Mouse (Mus musculus) limb, embryonic 12.5 days (tissue): Measurements from ENCODE around the gene Gsg1l2. TPM values are rescaled to one million over a fixed set of nuclear protein-coding genes. Genes with fewer than 3 reads are reported as not detected.

Experiments
- ATAC-seq: fragments of 200-750 bp; cut with Nextera tagmentation; 2 replicates; pipeline ENCODE4 v1.8.0; 2017; ENCODE audit warnings: low read depth, moderate TSS enrichment; ENCODE audit not compliant: insufficient number of reproducible peaks, insufficient read depth, low FRiP score, low TSS enrichment
- H3K27ac ChIP-seq: fragments of 300-500 bp; sonication (generic); 2 replicates; pipeline ENCODE4 v1.5.1; 2016; ENCODE audit warnings: mild to moderate bottlenecking, moderate library complexity
- H3K27me3 ChIP-seq: fragments of 300-500 bp; sonication (generic); 2 replicates; pipeline ENCODE4 v1.6.1; 2016; ENCODE audit warnings: mild to moderate bottlenecking, moderate library complexity
- H3K36me3 ChIP-seq: fragments of 300-500 bp; sonication (generic); 2 replicates; pipeline ENCODE4 v1.6.1; 2016; ENCODE audit warnings: mild to moderate bottlenecking, moderate library complexity
- H3K4me1 ChIP-seq: fragments of 300-500 bp; sonication (generic); replicated peaks from 2 replicates; pipeline ENCODE4 v1.6.1; 2016
- H3K4me2 ChIP-seq: fragments of 300-500 bp; sonication (generic); 2 replicates; pipeline ENCODE4 v1.6.1; 2016; ENCODE audit warnings: mild to moderate bottlenecking, moderate library complexity
- H3K4me3 ChIP-seq: fragments of 300-500 bp; sonication (generic); replicated peaks from 2 replicates; pipeline ENCODE4 v1.5.1; 2016; ENCODE audit warnings: mild to moderate bottlenecking
- H3K9ac ChIP-seq: fragments of 300-500 bp; sonication (generic); replicated peaks from 2 replicates; pipeline ENCODE4 v1.6.1; 2016; ENCODE audit warnings: mild to moderate bottlenecking, moderate library complexity
- H3K9me3 ChIP-seq: fragments of 300-500 bp; sonication (generic); 2 replicates; pipeline ENCODE4 v1.6.1; 2016; ENCODE audit warnings: mild to moderate bottlenecking, moderate library complexity
- WGBS: fragments of 180-500 bp; shearing (Covaris S2); methylation state at CpG from one replicate; pipeline ENCODE4 v1.1.7; 2016; 5-methylcytosine and 5-hydroxymethylcytosine counted together
- polyA plus RNA-seq: library from polyadenylated mRNA; unstranded; fragments of >200 nt; fragmentation: Nextera tagmentation; extraction: Ambion mirVana; gene quantifications from 2 replicates; pipeline ENCODE4 v1.2.1, GENCODE M21; 2016

The Gsg1l2 gene
- not detected in 2 replicates for polyA plus RNA-seq

DNA sequence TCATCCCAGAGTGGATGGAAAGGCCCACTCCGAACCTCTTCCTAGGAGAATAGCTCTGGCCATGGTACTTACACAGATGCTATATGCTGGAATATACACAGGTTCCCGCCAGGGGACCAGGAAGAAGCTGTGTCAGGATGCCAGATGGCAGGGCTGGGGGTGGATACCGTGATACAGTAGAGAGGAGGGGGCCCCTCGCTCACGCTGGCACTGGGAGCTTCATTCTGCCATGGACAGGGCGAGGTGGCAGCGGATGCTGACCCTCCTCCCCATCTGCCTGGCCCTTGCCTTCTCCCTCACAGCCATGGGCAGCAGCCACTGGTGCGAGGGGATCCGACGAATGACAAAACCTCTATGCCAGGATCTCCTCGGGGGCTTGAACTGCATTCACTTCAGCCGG, at the start of gene Gsg1l2:
TSS of gene Gsg1l2 (plus strand) at position 230 of the 400 bp plus-strand sequence.
- Histone ChIP-seq H3K27me3 (no peaks in the 10 kb centered on the region; the same call in 1 of the 2 replicates), H3K4me3 (no peak within 1 kb of the TSS), H3K4me1 (no peaks in the 10 kb centered on the region), H3K27ac (no peak within 1 kb of the TSS), H3K9me3 (no peaks in the 10 kb centered on the region), H3K9ac (no peak within 1 kb of the TSS), H3K4me2 (no peak within 1 kb of the TSS), H3K36me3 (no peaks in the 10 kb centered on the region)
- ATAC-seq = no peak
- WGBS = 78% methylated on average over 12 of the region's 12 CpGs

DNA sequence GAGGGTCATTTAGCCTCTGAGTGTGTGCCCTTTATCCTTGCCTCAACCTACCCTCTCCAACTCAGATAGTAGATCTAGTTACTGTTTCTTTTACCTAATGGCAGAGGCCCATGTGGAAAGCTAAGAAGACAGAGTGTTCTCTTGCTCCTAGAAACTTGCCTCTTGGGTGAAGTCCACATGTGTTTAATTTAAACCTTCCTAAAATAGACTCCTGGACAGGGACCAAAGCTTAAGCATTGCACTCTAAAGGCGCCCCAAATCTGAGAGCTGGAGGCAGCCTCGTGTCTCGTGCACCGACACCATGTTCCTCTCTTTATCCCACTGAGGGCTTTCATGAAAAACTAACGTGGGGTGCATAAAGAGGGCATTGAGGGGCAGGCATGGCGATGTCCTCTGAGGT, 47.3 kb upstream of the Gsg1l2 start:
- ATAC-seq = no peak
- H3K9ac ChIP-seq = no peak overlapping the region
- WGBS = 87% methylated on average over 6 of the region's 6 CpGs
- H3K4me1 ChIP-seq = no peaks in the 10 kb centered on the region
- no peaks in the 10 kb centered on the region for H3K9me3 ChIP-seq
- H3K4me2 ChIP-seq = no peak overlapping the region
- H3K4me3 ChIP-seq = no peak overlapping the region
- H3K27ac ChIP-seq = no peak overlapping the region
- H3K27me3 ChIP-seq = no peaks in the 10 kb centered on the region
- no peaks in the 10 kb centered on the region for H3K36me3 ChIP-seq

DNA sequence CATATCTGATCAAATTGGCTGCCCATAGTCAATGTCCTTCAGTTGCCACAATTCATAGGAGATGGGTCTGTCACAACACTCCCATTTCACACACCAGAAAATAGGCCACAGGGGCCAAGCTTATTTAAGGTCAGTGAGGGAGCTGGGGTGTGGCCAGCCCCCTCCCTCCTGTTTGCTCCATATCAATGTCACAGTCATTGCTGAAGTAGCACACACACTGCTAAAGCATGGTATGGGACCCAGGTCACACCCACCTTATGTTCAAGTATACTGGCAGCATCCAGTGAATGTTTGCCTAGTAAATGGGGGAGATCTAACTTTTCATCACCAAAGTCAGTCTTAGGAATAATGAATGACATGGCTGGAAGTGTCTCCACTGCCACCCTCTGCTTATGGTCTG, 45.7 kb upstream of the Gsg1l2 start:
- Histone ChIP-seq H3K36me3 (no peaks in the 10 kb centered on the region), H3K9ac (no peak overlapping the region), H3K9me3 (no peaks in the 10 kb centered on the region), H3K4me2 (no peak overlapping the region), H3K27ac (no peak overlapping the region), H3K27me3 (no peaks in the 10 kb centered on the region), H3K4me1 (no peaks in the 10 kb centered on the region), H3K4me3 (no peak overlapping the region)
- ATAC-seq = no peak

DNA sequence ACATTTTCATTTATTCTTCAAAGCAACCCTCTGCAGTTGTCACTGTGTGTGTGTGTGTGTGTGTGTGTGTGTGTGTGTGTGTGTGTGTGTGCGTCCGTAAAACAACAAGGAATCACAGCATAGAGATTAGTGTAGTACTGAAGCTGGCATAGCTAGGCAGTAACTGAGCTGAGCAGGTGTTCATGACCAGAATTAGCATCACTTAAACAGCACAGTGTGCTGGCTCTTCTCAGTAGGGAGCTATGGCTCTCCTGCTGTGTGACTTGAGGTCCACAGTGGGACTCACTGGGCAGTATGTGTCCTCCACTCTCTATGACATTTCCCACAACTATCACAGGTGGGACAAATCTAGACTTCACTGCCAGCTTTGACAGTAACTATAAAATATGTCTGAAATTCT, 43.4 kb upstream of the Gsg1l2 start:
- no peak for ATAC-seq
- 95% methylated on average over 2 of the region's 2 CpGs for WGBS
- H3K4me3 ChIP-seq = no peak overlapping the region
- no peak overlapping the region for H3K9ac ChIP-seq
- no peaks in the 10 kb centered on the region for H3K27me3 ChIP-seq
- no peak overlapping the region for H3K27ac ChIP-seq
- H3K4me2 ChIP-seq = no peak overlapping the region
- H3K36me3 ChIP-seq = no peaks in the 10 kb centered on the region
- no peaks in the 10 kb centered on the region for H3K9me3 ChIP-seq
- no peaks in the 10 kb centered on the region for H3K4me1 ChIP-seq

DNA sequence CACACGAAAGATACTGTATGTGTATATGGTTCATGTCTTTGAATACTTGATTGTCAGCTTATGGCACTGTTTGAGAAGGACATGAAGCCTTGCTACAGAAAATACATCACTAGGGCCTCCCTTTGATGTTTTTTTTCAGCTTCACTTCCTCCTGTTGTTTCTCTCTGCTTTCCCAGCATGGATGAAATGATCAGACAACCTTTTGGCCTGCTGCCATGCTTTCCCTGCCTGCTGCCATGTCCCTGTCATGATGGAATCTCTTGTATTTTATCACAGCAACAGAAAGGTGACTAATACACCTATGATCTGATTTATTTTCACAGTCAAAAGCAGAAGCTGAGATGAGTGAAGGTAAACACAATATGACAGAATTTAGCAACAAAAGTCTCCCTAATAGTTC, 40.7 kb upstream of the Gsg1l2 start:
- Histone ChIP-seq H3K4me1 (no peaks in the 10 kb centered on the region), H3K27me3 (no peaks in the 10 kb centered on the region), H3K9me3 (no peaks in the 10 kb centered on the region), H3K4me2 (no peak overlapping the region), H3K4me3 (no peak overlapping the region), H3K9ac (no peak overlapping the region), H3K36me3 (no peaks in the 10 kb centered on the region), H3K27ac (no peak overlapping the region)
- ATAC-seq = no peak
- 81% methylated on average over 1 of the region's 1 CpGs for WGBS

DNA sequence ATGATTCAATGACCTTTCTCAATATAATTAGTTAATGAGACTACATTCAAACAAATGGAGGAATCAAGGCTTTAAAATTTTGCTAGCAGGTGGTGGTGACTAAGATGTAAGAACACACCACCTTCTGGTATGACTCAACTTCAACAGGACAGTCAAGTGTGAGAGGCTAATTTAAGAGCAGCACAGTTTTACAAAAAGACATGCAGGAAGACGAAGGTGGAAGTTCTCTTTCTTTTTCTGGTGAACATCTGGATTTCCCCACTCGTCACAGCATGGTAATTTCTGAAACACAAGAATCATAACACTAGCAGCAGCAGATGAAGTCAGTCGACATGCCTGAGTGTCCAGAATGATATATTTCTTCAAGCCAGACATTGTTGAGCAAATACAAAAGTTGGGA, 39.8 kb upstream of the Gsg1l2 start:
- Histone ChIP-seq H3K4me1 (no peaks in the 10 kb centered on the region), H3K9ac (no peak overlapping the region), H3K4me2 (no peak overlapping the region), H3K4me3 (no peak overlapping the region), H3K9me3 (no peaks in the 10 kb centered on the region), H3K36me3 (no peaks in the 10 kb centered on the region), H3K27me3 (no peaks in the 10 kb centered on the region), H3K27ac (no peak overlapping the region)
- WGBS = 68% methylated on average over 3 of the region's 3 CpGs
- no peak for ATAC-seq

DNA sequence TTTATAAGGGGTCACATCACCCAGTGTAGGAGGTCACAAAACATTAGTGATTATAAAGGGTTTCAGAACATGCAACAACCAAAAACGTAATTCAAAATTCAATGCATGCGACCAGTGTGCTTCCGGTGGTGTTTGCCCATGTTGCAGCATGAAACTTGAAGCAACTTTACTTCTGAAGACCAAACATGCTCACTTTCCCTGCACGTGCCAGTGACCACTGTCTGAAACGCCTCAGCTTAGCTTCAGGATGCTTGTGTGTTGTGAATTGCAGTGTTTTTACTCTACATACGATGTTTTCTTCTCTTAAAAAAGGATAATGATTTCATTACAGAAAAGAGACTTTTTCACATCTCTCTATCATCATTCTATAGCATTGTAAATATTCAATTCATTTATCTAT, 36.1 kb upstream of the Gsg1l2 start:
- H3K4me2 ChIP-seq = no peak overlapping the region
- WGBS = 83% methylated on average over 6 of the region's 6 CpGs
- no peak for ATAC-seq
- H3K4me1 ChIP-seq = no peaks in the 10 kb centered on the region
- H3K27me3 ChIP-seq = no peaks in the 10 kb centered on the region
- H3K36me3 ChIP-seq = no peaks in the 10 kb centered on the region
- H3K9ac ChIP-seq = no peak overlapping the region
- H3K4me3 ChIP-seq = no peak overlapping the region
- no peak overlapping the region for H3K27ac ChIP-seq
- H3K9me3 ChIP-seq = no peaks in the 10 kb centered on the region

DNA sequence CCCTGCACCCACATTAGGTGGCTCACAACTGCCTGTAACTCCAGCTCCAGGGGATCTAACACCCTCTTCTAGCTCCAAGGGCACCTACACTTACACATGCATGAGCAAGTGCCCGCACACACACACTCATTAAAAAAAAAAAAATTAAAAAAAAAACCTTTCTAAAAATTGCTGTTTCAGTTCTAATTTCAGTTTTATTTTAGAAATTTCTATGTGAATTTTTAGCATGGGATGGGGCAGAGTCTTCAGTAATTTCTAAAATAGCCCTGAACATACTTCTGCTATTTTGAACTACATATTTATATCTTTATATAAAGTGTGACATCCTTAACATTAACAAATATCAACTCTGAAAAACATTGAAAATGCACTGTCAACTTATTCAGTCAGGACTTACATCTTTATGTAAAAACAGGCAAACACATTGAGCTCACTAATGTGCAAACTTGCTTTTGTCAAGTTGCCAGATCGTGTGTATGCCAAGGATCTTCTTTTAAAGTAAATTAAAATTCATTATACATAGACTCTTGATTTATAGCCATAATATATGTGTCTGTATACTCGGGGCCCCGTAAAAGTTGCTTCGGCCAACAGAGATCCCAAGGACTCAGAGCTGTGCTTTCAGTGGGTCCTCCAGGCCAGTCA, 35.4 kb upstream of the Gsg1l2 start:
- H3K4me1 ChIP-seq = no peaks in the 10 kb centered on the region
- WGBS = 77% methylated on average over 5 of the region's 5 CpGs
- H3K27ac ChIP-seq = no peak overlapping the region
- H3K9ac ChIP-seq = no peak overlapping the region
- H3K9me3 ChIP-seq = no peaks in the 10 kb centered on the region
- ATAC-seq = no peak
- no peak overlapping the region for H3K4me2 ChIP-seq
- no peaks in the 10 kb centered on the region for H3K27me3 ChIP-seq
- H3K36me3 ChIP-seq = no peaks in the 10 kb centered on the region
- no peak overlapping the region for H3K4me3 ChIP-seq

DNA sequence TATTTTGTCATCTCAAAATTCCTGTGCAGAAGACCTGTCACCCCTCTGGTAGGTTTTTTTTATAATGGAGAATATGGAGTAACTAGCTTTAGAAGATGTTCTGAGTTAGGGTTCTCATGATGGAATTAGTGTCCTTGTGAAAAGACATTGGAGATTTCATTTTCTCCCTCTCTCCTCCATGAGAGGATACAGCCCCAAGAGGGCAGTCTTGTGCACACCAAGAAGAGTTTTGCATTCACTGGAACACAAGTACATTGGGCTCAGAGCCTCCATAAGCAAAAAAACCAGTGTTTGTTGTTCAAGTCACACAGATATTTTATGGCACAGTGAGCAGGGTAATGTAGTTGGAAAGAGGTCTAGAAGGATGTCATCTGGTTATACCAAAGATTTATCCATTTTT, 32.8 kb upstream of the Gsg1l2 start:
- Histone ChIP-seq H3K4me3 (no peak overlapping the region), H3K4me2 (no peak overlapping the region), H3K27me3 (no peaks in the 10 kb centered on the region), H3K27ac (no peak overlapping the region), H3K4me1 (no peaks in the 10 kb centered on the region), H3K36me3 (no peaks in the 10 kb centered on the region), H3K9ac (no peak overlapping the region), H3K9me3 (no peaks in the 10 kb centered on the region)
- ATAC-seq = no peak

DNA sequence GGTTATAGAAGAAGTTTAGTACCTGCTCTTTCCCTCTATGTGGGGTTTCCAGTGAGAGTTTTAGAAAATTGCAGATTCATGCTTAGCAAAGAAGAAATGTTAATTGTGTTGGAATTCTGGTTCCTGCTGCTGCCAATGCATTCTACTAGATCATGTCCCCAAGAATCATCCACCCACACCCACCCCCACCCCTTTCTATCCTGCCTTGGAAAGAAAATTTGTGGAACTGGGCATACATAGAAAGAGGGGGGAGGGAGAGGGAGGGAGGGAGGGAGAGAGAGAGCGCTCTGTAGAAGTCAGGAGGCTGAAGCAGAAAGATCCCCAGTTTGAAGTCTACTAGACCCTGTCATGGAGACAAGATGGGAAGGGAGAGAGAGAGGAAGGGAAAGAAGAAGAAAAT, 18.1 kb upstream of the Gsg1l2 start:
- Histone ChIP-seq H3K4me2 (no peak overlapping the region), H3K9ac (no peak overlapping the region), H3K9me3 (no peaks in the 10 kb centered on the region), H3K36me3 (no peaks in the 10 kb centered on the region), H3K27me3 (no peaks in the 10 kb centered on the region), H3K4me1 (no peaks in the 10 kb centered on the region), H3K27ac (no peak overlapping the region), H3K4me3 (no peak overlapping the region)
- ATAC-seq = no peak
- 95% methylated on average over 1 of the region's 1 CpGs for WGBS

DNA sequence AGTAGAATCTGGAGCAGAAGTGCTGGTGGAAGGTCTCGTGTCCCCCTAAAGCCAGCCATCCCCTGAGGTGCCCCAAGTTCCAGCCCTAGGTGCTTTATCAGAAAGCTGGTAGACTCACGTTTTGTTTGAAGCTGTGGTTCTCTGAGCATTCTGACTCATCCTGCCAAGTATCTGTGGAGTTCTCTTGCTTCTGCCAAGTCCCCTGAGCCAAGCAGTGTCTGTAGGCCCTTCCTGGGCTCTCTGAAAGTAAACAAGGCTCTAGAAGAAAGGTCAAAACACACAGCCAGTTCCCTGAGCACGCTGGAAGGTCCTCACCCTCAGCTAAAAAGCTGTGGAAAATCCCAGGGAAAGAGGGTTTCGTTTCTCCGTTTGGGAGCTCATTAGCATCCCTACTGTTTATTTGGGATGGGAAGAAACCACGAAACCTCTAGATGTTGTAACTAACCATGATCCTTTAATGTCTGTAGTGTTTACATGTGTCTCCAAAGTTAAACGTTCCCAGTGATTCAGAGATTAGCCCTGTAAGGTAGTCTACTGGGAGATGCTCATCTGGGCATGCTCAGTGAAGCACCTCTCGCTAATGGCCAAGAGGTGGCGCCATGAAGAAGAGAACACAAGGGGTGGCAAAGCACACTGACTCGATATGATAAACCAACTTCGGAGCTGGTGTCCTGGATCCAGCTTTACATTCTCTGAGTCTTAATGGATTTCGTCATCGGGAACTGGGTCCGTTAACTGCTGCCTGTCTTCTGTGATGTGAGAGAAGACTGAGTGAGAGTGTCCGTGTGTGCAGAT, 16.8 kb upstream of the Gsg1l2 start:
- Histone ChIP-seq H3K9me3 (no peaks in the 10 kb centered on the region), H3K27ac (no peak overlapping the region), H3K27me3 (no peaks in the 10 kb centered on the region), H3K4me2 (no peak overlapping the region), H3K36me3 (no peaks in the 10 kb centered on the region), H3K4me1 (no peaks in the 10 kb centered on the region), H3K4me3 (no peak overlapping the region), H3K9ac (no peak overlapping the region)
- WGBS = 73% methylated on average over 15 of the region's 15 CpGs
- no peak for ATAC-seq

DNA sequence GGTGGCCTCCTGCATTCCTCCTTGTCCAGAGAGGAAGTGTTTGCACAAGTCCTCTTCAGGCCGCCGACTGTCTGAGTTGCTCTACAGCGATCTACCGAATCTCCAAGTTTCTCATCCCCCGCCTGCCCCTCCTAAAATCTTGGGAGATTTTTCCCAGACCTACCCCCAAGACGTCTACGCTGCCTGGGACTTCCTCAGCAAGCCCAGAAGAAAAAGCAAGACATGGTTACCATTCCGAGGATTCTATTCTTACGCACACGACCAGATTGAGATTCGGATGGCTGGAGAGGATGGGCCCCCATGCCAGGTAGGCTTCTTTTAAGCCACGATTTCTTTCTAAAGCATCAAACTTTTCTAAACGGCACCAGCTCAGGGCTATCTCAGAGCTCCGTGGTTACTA, 3.4 kb upstream of the Gsg1l2 start, which contains the start of gene Glp2r:
TSS of gene Glp2r (minus strand) at position 101 of the 400 bp plus-strand sequence.
- ATAC-seq = no peak
- Histone ChIP-seq H3K27ac (no peak within 1 kb of the TSS), H3K4me2 (no peak within 1 kb of the TSS), H3K9me3 (no peaks in the 10 kb centered on the region), H3K27me3 (no peaks in the 10 kb centered on the region; the same call in 1 of the 2 replicates), H3K36me3 (no peaks in the 10 kb centered on the region), H3K4me1 (no peaks in the 10 kb centered on the region; the same call in 1 of the 2 replicates), H3K9ac (no peak within 1 kb of the TSS), H3K4me3 (no peak within 1 kb of the TSS)
- 82% methylated on average over 14 of the region's 14 CpGs for WGBS
